16 mouse cellular contexts compared by ENCODE assay signal in genomic region chr4:137603449-137604171, GRCm38 (mm10). TPM values are rescaled to one million over a fixed set of nuclear protein-coding genes. Genes with fewer than 3 reads are reported as not detected.
DNase-seq lines count a peak whose midpoint lies in the region; ATAC-seq and TF ChIP-seq lines count a peak whose summit lies in the region.
"Had no signal": no experiment of that assay in that cellular context is flagged by ENCODE, and none has a peak within 500 bp of the region (broad histone marks: within the 10 kb centered on the region; RNA-seq: fewer than 3 reads in every experiment).

No protein-coding gene starts in this region.

- H3K9me3 ChIP-seq in hindbrain, embryonic 10.5 days = no peaks in the 10 kb centered on the region
- H3K9me3 ChIP-seq in hindbrain, embryonic 16.5 days (ENCODE audit: control insufficient read depth, low read length) = no peaks in the 10 kb centered on the region
- no peaks in the 10 kb centered on the region for H3K9me3 ChIP-seq in liver, embryonic 14.5 days (ENCODE audit: control insufficient read depth, low read length)
- H3K9me3 ChIP-seq: forebrain, embryonic 13.5 days; lung, embryonic 15.5 days; midbrain, embryonic 15.5 days had no signal

- TF ChIP-seq POLR2A in bone marrow macrophage, adult 2 months (IDR thresholded peaks at IDR 0.05; ENCODE audit: borderline replicate concordance, low read depth, low read length) = no peak

- peaks cover 24% of the 10 kb centered on the region for H3K4me1 ChIP-seq in hindbrain, embryonic 10.5 days (replicated peaks)
- H3K4me1 ChIP-seq in hindbrain, embryonic 16.5 days (ENCODE audit: control insufficient read depth, insufficient read depth, low read depth, low read length) = peaks cover 6% of the 10 kb centered on the region
- peaks cover 30% of the 10 kb centered on the region for H3K4me1 ChIP-seq in bone marrow macrophage, adult 2 months (ENCODE audit: control insufficient read depth, insufficient read depth, low read length)
- peaks cover 20 to 33% of the 10 kb centered on the region in 2 experiments for H3K4me1 ChIP-seq in liver, embryonic 14.5 days (replicated peaks; ENCODE audit: control insufficient read depth in 2 of 2, insufficient read depth in 2 of 2, low read length in 1 of 2)

- TF ChIP-seq CTCF in bone marrow macrophage, adult 2 months (IDR thresholded peaks at IDR 0.05; ENCODE audit: low read depth, low read length) = no peak
- no peak for TF ChIP-seq CTCF in liver, embryonic 14.5 days (IDR thresholded peaks at IDR 0.05; ENCODE audit: low read depth)

- no peak overlapping the region for H3K4me3 ChIP-seq in hindbrain, embryonic 10.5 days
- H3K4me3 ChIP-seq in hindbrain, embryonic 16.5 days (ENCODE audit: low read length) = no peak overlapping the region
- no peak overlapping the region for H3K4me3 ChIP-seq in bone marrow macrophage, adult 2 months (ENCODE audit: insufficient read depth, low read length)
- no peak overlapping the region for H3K4me3 ChIP-seq in liver, embryonic 14.5 days (ENCODE audit: insufficient read depth in 1 of 2, low read depth in 2 of 2, low read length in 2 of 2)
- H3K4me3 ChIP-seq: forebrain, embryonic 13.5 days; lung, embryonic 15.5 days; midbrain, embryonic 15.5 days had no signal

- H3K9ac ChIP-seq in hindbrain, embryonic 16.5 days (ENCODE audit: low read depth, low read length) = no peak overlapping the region
- H3K9ac ChIP-seq in liver, embryonic 14.5 days (replicated peaks) = 0 out of 2 replicates have a peak overlapping the region, but pooled peaks have one; percentile 23
- H3K9ac ChIP-seq: forebrain, embryonic 13.5 days; lung, embryonic 15.5 days; midbrain, embryonic 15.5 days had no signal

- 90% methylated on average over 11 of the region's 11 CpGs for WGBS in hindbrain, embryonic 10.5 days
- 75% methylated on average over 11 of the region's 11 CpGs for WGBS in hindbrain, embryonic 16.5 days
- WGBS in liver, embryonic 14.5 days (ENCODE audit: insufficient replicate concordance) = 22% methylated on average over 11 of the region's 11 CpGs

- DNase-seq in hindbrain, embryonic 10.5 days (ENCODE audit: low spot score) = no peak
- DNase-seq in CD4-positive helper T cell, adult 2 months (ENCODE audit: low read depth, low spot score) = peak; percentile 53
- no peak for DNase-seq in liver, embryonic 14.5 days (ENCODE audit: low read depth in 3 of 3, low spot score in 3 of 3)
- DNase-seq in cerebellum, postnatal 36 days = no peak
- DNase-seq in frontal cortex, postnatal 14 days (ENCODE audit: low spot score in 2 of 2) = no peak
- no peak for DNase-seq in embryo, embryonic 10 days (ENCODE audit: low spot score)
- DNase-seq: adrenal gland, postnatal 36 days; cerebellum, adult 11 months; gastrocnemius, postnatal 10 days had no signal

- H3K36me3 ChIP-seq in hindbrain, embryonic 10.5 days = peaks cover 43% of the 10 kb centered on the region
- peaks cover 15% of the 10 kb centered on the region for H3K36me3 ChIP-seq in hindbrain, embryonic 16.5 days (ENCODE audit: control insufficient read depth, insufficient read depth, low read length)
- H3K36me3 ChIP-seq in liver, embryonic 14.5 days (replicated peaks; ENCODE audit: control insufficient read depth, insufficient read depth, low read depth) = peaks cover 31% of the 10 kb centered on the region

- no peak for ATAC-seq in hindbrain, embryonic 16.5 days
- ATAC-seq in liver, embryonic 14.5 days (ENCODE audit: insufficient read depth) = no peak
- ATAC-seq: forebrain, embryonic 13.5 days; intestine, embryonic 16.5 days; midbrain, embryonic 15.5 days had no signal

- H3K4me2 ChIP-seq in hindbrain, embryonic 16.5 days (ENCODE audit: low read length) = no peak overlapping the region
- H3K4me2 ChIP-seq in liver, embryonic 14.5 days (ENCODE audit: low read depth) = peak overlapping the region; percentile 4; the same call in 1 of the 2 replicates
- H3K4me2 ChIP-seq: forebrain, embryonic 13.5 days; lung, embryonic 15.5 days; midbrain, embryonic 15.5 days had no signal

- H3K27ac ChIP-seq in hindbrain, embryonic 10.5 days = peak overlapping the region; percentile 40; the same call in 1 of the 2 replicates
- H3K27ac ChIP-seq in hindbrain, embryonic 16.5 days (ENCODE audit: low read depth, low read length) = no peak overlapping the region
- H3K27ac ChIP-seq in bone marrow macrophage, adult 2 months (ENCODE audit: insufficient read depth, low read depth, low read length) = peak overlapping the region; percentile 56
- no peak overlapping the region for H3K27ac ChIP-seq in liver, embryonic 14.5 days
- H3K27ac ChIP-seq: forebrain, embryonic 13.5 days; lung, embryonic 15.5 days; midbrain, embryonic 15.5 days had no signal

- H3K27me3 ChIP-seq in hindbrain, embryonic 10.5 days (ENCODE audit: insufficient read depth, poor library complexity, severe bottlenecking) = no peaks in the 10 kb centered on the region
- H3K27me3 ChIP-seq in hindbrain, embryonic 16.5 days (replicated peaks; ENCODE audit: control insufficient read depth, insufficient read depth, low read length) = no peaks in the 10 kb centered on the region
- H3K27me3 ChIP-seq in liver, embryonic 14.5 days (ENCODE audit: control insufficient read depth, insufficient read depth, low read length) = no peaks in the 10 kb centered on the region
- H3K27me3 ChIP-seq: forebrain, embryonic 13.5 days; lung, embryonic 15.5 days; midbrain, embryonic 15.5 days had no signal

- TF ChIP-seq EP300 in liver, embryonic 14.5 days (IDR thresholded peaks at IDR 0.05; ENCODE audit: low read depth) = no peak

RNA-seq across cellular contexts. Expression of gene Usp48, which starts 10.1 kb away (rescaled TPM):
- 63.6 and 73.1 TPM in 2 replicates for polyA plus RNA-seq in hindbrain, embryonic 10.5 days (2016; fragmentation: Nextera tagmentation; extraction: Ambion mirVana)
- polyA plus RNA-seq in hindbrain, embryonic 16.5 days (2015; fragmentation: Nextera tagmentation; extraction: Ambion mirVana) = 55.7 and 60.7 TPM in 2 replicates
- 162 and 193 TPM in 2 replicates for polyA plus RNA-seq in bone marrow macrophage, adult 2 months (2012; ENCODE audit: insufficient read depth, insufficient read length, missing spikeins)
- 20.2 and 27.4 TPM in 2 replicates for polyA plus RNA-seq in liver, embryonic 14.5 days (2012; rRNA removed)
- 25.9 and 29.6 TPM in 2 replicates for polyA plus RNA-seq in liver, embryonic 14.5 days (2014; fragmentation: Nextera tagmentation; extraction: Ambion mirVana)

RNA-seq across cellular contexts. Expression of gene Ldlrad2, which starts 29.2 kb away (rescaled TPM):
- 1.3 TPM in 1 of 2 replicates, not detected in the other for polyA plus RNA-seq in hindbrain, embryonic 10.5 days (2016; fragmentation: Nextera tagmentation; extraction: Ambion mirVana)
- 0.57 and 0.99 TPM in 2 replicates for polyA plus RNA-seq in hindbrain, embryonic 16.5 days (2015; fragmentation: Nextera tagmentation; extraction: Ambion mirVana)
- polyA plus RNA-seq in bone marrow macrophage, adult 2 months (2012; ENCODE audit: insufficient read depth, insufficient read length, missing spikeins) = not detected in 2 replicates
- not detected in 2 replicates for polyA plus RNA-seq in liver, embryonic 14.5 days (2012; rRNA removed)
- polyA plus RNA-seq in liver, embryonic 14.5 days (2014; fragmentation: Nextera tagmentation; extraction: Ambion mirVana) = not detected in 2 replicates
- polyA plus RNA-seq: embryonic facial prominence, embryonic 11.5 days; forebrain, embryonic 13.5 days; intestine, embryonic 16.5 days; midbrain, embryonic 15.5 days had no signal

Comparison
In these comparisons a context has a peak if more than half of its experiments do, and no peak if none do; other contexts are left out.
1. H3K27ac ChIP-seq: peak in hindbrain, embryonic 10.5 days (single experiment) and bone marrow macrophage, adult 2 months (single experiment); none in hindbrain, embryonic 16.5 days (single experiment) and liver, embryonic 14.5 days (single experiment).